Mouse (Mus musculus) layer of hippocampus, postnatal 10 days (tissue): Measurements from ENCODE around the gene Gm20715. TPM values are rescaled to one million over a fixed set of nuclear protein-coding genes. Genes with fewer than 3 reads are reported as not detected.
"Not testable (repeated sequence)": the region's sequence is repeated elsewhere in the genome, so short reads cannot be mapped to it uniquely, and the experiment has no call there.

Experiments
- DNase-seq, 2 experiments: peaks; one replicate each; pipeline ENCODE4 v3.0.0; 2021; ENCODE audit warnings: low spot score in 2 of 2
- long read RNA-seq: library from polyadenylated mRNA; stranded (forward); transcript quantifications from one replicate; pipeline ENCODE4 v2.0.0, GENCODE M21; 2023
- total RNA-seq, 2 experiments: library from RNA; stranded (reverse); gene quantifications; 2 replicates each; pipeline ENCODE4 v1.2.3; 2021

Gm20715 gene
- total RNA-seq, result under 1 TPM; 0.09 to 0.14 TPM
- long read RNA-seq, partial matches to known transcripts, result 0 of 5 reads
- long read RNA-seq, other reads (novel, unspliced or antisense), result 5 of 5 reads

DNA sequence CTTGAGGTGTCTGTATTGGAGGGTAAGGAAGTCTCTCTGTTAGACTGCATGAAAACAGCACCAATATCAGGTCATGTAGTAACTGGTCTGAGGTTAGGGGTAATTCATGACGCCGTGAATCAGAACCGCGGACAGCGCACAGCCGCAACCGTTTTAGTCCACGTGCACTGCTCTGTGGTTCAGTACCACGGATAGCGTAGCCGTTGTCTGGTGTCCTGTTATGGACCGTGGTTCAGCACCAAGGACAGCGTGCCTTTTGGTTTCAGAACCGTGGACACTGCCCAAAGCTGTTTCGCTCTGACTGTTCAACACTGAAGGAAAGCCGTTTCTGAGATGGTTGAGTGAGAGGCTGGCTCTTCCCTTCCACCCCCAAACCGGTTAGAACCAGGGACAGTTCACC is at the start of gene Gm20715:
Gene Gm20715, plus strand, starts transcription at position 235 of the 400 bp plus-strand sequence.
- peak; percentile 88 to 89 for DNase-seq

DNA sequence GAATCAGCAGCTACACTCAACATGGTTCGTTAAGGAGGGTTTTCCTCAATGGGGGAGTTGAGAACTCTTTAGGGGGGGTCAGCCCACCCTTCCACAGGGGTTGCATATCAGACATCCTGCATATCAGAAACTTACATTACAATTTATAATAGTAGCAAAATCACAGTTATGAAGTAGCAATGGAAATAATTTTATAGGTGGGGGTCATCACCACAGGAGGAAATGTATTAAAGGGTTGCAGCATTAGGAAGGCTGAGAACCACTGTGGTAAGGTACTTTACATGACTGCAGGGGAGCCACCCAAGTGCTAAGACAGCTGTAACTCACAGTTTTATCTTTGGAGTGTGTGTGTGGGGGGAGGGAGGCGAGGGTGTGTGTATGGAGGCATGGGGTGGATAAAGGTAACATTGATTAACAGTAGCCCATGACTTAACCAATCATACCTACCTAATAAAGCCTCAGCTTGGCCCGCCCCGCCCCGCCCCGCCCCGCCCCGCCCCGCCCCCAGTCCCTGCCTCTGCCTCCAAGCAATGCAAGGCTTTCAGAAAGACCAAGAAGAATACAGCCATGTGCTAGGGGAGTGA is 49.5 kb upstream of the Gm20715 start:
- no peak for DNase-seq

DNA sequence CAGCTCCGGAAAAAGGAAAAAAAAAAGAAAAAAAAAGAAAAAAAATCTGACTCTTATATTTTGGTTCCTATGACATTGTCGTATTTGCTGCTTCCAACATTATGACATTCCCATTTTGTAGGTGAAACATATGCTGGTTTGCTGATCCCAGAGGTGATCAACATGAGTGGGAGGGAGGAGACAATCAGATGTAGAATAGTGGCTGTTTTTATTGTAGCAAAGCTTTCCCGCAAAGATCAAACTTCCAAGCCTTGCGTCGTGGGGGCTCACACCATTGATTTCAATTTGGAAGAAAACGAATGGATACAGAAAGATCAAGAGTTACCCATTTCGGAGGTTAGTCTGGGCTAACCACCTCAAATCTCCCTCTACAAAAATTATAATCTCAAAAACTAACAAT is 48.3 kb upstream of the Gm20715 start:
- no peak for DNase-seq

DNA sequence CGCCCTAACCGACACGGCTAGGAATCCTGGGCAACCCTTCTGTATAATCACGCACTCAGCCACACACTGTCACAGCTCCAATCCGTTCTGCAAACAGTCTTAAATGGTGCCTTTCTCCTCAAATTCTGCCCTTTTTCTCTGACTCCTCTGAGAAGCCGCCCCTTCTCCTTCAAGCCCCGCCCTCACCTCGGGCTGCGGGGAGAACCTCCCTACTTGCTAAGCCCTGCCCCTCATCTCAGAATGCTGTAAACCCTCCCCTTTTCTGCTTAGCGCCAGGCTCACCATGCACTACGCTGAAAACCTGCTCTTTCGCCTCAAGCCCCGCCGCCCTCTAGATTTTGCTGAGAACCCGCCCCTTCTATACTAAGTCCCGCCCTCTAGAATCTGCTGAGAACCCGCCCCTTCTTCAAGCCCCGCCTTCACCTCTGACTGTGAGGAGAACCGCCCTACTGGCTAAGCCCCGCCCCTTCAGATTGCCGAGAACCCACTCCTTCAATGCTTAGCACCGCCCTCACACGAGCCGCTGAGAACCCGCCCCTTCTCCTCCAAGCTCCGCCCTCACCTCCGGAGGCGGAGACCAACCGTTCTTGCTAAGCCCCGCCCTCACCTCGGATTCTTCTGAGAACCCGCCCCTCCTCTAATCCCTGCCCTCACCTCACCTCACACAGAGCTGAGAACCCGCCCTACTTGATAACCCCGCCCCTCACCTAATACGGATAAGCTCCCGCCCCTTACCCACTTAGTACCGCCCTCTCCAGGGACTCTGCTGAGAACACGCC is 47.6 kb upstream of the Gm20715 start:
- DNase-seq, result peak; percentile 97 to 98

DNA sequence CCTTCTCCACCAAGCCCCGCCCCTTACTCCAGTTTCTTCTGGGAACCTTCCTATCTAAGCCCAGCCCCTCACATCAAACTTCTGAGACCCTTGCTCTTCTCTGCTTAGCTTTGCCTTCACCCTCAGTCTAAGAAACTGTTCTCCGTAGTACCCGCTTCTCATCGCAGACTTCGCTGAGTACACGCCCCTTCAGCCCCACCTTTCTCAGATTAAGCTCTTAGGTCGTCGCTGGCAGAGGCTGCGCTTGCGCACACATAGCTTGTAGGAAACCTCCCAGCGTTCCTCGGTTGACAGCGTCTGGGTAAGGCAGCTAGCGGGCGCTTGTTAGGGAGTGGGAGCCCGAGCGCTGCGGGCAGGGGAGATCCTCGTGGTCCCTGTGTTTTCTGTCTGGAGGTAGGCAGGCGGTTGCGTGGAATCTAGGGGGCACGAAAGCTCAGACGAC is 47.0 kb upstream of the Gm20715 start, which contains the start of gene Zfp78:
Gene Zfp78, plus strand, starts transcription at position 234 of the 442 bp plus-strand sequence.
- peak in 1 of 2 experiments; percentile 92 for DNase-seq

DNA sequence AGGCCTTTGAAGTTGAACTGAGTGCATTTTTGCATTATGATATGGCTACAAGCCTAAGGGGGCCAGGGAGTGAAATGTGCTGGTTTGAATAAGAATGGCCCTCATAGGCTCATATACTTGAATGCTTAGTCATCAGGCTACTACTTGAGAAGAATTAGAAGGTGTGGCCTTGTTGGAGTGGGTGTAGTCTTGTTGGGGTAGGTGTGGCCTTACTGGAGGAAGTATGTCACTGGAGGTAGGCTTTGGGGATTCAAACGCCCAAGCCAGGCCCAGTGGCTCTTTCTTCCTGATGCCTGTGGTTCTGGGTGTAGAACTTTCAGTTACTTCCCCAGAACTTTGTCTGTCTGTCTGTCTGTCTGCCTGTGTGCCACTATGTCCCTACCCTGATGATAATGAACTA is 45.3 kb upstream of the Gm20715 start:
- DNase-seq, result no peak

DNA sequence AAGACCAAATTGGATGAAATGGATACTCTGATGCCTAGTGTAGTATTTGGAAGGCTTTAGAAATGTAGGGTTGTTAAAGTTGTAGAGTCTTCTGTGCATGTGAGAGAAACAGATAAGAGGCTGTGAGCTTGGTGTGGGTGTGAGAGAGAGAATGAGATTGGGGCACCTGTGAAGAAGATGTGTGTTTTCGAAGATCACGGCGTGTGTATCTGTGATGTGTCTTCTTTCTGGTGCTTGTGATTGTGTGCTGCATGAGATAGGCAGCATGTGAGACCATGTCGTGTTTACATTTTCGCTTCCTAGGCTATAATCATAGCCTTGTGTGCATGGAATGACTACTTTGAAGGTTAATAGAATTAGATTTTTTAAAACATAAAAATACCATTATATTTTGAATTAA is 42.9 kb upstream of the Gm20715 start:
- DNase-seq, result no peak

DNA sequence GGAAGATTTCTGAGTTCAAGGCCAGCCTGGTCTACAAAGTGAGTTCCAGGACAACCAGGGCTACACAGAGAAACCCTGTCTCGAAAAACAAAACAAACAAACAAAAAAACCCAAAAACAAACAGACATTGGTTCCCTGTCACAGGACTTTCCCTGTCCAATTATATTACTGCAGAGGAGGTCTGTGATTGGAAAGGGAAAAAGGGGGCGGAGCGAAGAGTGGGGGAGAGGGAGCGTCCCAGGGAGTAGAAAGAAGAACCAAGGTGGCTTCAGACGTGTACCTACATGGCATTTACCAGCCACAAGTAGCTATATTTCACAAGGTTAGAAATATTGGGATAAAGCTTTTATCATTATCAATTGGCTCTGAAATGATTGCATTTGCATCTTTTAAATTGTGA is 41.9 kb upstream of the Gm20715 start:
- DNase-seq, result not testable (repeated sequence)

DNA sequence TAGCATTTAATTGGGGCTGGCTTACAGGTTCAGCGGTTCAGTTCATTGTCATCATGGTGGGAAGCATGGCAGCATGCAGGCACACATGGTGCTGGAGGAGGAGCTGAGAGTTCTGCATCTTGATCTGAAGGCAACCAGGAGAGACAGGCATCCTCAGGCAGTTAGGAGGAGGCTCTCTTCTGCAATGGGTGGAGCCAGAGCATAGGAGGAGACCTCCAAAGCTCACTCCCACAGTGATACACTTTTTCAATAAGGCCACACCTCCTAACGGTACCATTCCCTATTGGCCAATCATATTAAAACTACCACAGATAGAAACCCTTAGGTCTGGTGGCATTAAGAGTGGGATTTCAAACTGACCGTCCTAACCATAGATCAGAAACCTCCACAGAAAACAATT is 40.6 kb upstream of the Gm20715 start:
- DNase-seq, result no peak

DNA sequence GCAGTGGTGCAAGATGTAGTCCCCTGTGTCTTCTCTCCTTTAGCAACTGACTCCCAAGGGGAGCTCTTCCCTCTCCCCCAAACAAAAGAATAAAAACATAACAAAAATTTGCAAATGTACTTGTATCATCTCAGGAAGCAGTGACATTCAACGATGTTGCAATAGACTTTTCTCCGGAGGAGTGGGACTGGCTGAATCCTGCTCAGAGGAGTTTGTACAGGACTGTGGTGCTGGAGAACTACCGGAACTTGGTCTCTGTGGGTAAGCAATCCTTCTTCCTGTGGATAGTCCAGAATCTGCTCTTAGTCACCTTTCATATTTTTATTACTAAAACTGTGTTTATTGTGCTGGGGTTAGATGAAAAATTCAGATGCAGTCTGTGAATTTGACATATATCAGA is 37.1 kb upstream of the Gm20715 start:
- no peak for DNase-seq

DNA sequence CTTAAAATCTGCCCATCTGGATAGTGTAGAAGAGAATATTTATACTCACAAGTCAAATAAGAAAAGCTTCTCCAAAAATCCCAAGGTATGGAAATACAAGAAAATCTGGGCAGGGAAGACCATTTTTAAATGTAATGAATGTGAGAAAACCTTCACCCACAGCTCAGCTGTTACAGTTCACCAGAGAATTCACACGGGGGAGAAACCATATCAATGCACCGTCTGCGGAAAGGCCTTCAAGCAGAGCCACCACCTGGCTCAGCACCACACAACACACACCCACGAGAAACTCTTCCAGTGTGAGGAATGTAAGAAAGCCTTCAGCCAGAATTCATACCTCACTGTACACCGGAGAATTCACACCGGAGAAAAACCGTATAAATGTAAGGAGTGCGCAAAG is 31.6 kb upstream of the Gm20715 start:
- no peak for DNase-seq

DNA sequence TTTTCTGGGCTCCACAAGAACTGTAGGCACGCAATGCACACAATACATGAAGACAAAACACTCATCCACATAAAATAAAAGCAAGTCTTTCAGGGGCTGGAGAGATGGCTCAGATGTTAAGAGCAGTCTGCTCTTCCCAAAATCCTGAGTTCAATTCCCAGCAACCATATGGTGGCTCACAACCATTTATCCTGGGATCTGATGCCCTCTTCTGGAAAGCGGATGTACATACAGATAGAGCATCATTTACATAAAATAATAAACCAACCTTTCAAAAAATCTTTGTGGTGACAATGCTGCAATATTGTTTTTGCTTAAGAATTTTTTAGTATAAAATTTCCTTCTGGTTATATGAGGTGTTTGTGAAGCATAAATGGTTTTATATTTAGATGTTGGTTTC is 28.6 kb upstream of the Gm20715 start:
- no peak for DNase-seq

DNA sequence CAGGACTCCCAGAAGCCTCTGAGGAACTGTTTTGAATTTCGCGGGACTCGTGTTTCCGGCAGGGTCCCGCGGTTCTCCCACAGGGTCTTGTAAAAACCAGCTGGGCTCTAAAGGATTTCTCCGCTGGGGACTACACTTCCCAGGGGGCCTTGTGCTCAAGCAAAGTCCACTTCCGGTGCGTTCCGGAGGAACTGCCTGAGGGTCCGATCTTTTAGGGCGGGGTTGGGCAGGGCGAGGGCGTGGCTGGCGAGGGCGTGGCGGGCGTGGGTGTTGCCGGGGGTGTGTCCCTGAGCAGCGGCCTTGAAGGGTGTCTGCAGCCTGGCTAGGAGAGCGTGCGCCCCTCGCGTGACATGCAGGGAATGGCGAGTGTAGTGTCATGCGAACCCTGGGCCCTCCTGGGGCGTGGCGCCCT is 27.0 kb upstream of the Gm20715 start, which contains the start of gene Zfp28:
Gene Zfp28, plus strand, starts transcription at position 252 of the 412 bp plus-strand sequence.
- DNase-seq, result peak; percentile 91 to 93

DNA sequence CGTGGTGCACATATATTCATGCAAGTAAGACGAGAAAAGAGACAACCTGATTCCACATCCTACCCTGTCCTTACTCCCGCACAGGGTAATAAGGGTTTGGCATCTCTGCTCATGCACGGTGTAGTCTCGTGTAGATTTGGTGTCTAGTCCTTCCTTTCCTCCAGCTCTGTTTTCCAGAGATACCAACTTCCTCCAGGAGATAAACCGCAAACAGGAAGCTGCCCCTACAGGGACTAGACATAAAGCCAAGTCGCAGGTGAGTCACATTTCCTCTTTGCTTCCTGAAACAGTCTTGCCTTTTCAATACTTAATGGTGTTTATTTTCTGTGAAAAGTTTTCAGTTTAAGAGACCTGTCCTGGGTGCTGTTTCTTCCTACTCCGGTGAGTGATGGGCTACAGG is 26.1 kb upstream of the Gm20715 start:
- no peak for DNase-seq

DNA sequence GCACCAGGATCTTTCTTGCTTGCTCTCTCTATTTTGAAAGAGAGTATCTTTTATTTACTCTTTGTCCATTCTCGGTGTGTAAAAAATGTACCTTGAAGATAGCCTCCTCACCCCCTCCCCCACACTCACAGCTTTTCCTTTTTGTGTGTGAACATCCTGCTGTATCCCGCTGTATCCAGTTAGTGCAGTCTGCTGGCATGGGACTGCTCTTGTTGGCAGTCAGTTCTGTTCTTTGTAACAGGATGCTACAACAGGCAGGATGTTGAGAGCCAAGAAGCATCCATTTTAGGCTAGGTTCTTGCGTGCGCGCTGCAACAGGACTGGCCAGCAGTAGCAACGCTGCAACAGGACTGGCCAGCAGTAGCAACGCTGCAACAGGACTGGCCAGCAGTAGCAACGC is 23.1 kb upstream of the Gm20715 start:
- peak in 1 of 2 experiments; percentile 36 for DNase-seq

DNA sequence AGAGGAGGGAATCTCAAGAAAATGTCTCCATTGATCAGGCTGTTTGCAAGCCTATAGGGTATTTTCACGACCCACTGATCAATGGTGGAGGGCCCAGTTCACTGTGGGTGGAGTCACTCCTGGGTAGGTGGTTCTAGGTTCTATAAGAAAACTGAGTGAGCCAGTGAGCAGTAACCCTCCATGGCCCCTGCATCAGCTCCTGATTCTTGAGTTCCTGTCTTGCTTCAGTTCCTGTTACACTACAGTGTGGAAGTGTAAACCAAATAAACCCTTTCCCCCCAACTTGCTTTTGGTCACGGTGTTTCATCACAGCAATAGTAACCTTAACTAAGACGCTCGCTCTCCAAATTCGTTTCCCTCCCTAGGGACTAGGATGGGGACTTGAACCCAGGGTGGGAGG is 21.1 kb upstream of the Gm20715 start:
- no peak for DNase-seq

DNA sequence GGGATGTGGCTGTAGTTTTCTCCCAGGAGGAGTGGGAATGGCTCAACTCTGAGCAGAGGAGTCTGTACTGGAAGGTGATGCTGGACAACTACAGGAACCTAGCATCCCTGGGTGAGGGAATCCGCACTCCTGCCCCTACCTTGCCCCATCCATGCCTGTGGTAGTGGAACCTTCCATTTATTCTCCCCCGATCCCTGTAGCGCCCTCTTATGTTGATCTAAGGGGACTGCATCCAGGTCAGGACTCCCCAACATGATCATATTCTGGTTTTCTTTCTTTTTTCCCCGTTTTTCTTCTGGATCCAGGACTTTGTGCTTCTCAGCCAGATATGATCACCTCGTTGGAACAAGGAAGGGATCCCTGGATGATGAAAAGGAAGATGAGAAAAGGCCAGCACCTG is 20.6 kb upstream of the Gm20715 start:
- DNase-seq, result no peak

DNA sequence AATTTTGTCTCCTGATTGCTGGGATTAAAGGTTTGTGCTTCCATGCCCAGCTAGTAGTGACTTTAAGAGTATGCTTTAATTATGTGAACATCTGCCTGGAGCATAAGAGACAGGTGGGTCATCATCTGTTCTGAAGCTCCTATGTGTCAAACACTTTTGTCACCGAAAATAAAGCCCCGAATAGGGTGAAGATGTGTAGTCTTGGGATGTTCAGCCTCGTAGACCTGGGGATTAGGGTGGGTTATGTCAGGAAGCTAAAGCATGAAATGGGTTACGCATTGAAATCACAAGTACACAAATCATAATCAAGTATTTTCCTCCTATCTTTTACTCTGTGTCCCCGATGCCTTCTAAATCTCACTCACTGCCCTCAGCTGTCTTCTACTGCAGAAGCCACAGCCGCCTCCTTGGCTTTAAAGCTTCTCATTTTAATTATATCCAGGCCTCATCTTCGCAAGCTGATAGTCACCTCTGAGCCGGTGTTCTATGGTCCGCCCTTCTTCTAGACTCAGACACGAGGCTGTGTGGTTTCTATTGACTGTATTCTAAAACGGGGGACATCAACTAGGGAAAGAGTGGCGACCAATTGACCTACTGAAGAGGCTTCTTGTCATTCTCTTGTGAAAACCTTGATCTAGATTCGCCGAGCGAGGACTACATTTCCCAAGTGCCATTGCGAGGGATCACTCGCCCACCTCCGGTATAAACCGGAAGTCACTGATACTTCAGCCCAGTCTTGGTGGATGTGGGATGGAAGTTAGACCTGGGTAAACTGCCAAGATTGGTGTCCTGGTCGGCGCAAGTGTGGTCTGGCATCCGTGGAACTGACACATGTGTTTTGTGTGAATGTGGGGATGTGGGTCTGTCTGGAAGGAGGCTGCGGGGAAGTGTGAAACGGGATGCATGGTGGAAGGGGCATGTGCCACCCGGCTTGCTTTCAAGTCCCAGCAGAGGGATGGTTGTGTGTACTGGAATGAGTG is 11.8 kb upstream of the Gm20715 start, which contains the start of gene Smim17:
Gene Smim17, plus strand, starts transcription at position 720 of the 980 bp plus-strand sequence.
- peak; percentile 69 to 71 for DNase-seq

DNA sequence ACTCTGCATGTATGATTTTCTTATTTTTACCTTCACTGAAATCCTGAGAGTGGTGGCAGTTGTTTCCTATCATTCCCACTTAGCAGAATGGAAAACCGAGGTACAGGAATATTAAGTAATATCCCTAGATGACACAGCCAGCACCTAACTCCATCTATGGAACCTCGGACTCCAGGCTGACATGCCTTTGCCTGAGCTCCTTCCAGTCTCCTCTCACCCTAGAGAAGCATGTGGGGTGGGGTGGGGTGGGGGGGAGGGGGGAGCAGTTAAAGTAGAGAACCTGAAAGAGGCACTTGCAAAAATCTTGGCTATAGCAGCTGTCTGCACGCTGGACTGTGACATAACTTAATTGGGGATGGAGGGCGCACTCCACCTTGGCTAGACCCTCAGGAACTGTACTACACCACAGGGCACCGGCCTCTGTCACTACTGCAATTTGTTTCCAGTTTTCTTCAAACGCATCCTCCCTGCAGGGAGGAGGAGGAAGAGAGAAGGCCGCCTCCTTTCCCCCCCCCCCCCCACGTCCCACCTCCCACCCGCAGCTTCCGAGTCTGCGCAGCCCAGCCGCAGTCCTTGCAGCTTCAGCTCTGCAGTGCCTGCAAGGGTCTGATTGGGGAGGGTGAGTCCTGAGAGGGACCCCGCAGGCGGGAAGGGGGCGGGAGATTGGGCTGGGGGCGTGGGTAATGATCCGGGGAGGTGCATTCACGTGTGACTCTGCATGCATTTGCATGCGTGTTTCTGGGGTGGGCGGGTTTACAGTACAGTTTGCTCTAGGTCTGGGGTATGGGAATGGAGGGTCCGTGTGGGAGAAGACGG is 4.8 kb downstream of the Gm20715 start:
- peak; percentile 36 to 47 for DNase-seq

DNA sequence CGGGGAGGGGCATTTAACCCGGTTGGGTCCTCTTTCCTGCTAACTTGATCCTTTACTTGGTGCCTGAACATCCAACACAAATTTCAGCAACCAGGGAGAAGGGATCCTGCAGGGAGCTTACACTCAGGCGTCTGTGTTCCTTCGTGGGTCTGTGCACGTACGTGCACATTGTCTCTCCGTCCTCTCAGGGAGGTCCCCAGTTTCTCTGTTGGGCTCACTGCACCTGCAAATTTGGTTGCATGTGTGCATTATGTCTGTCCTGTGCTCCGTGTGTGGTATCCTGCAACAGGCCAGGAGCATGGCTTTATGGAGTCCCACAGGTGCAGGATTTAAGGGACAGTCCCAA is 5.3 kb downstream of the Gm20715 start:
- no peak for DNase-seq
